Mouse (Mus musculus) kidney, postnatal 36 days (tissue): Measurements from ENCODE around the gene Mri1.

ENCODE experiments used
- DNase-seq, 2 experiments: peaks; one replicate each; pipeline ENCODE4 v3.0.0; 2021 to 2022; ENCODE audit warnings: mixed read lengths in 2 of 2

Mri1 gene

GRCm38 (mm10) chr8:84236410-84236997 is 20.6 kb downstream of the Mri1 start:
- DNase-seq = peak in 1 of 2 experiments; percentile 31

GRCm38 (mm10) chr8:84235746-84236409 is 21.2 kb downstream of the Mri1 start:
- peak in 1 of 2 experiments; percentile 20 for DNase-seq

DNA sequence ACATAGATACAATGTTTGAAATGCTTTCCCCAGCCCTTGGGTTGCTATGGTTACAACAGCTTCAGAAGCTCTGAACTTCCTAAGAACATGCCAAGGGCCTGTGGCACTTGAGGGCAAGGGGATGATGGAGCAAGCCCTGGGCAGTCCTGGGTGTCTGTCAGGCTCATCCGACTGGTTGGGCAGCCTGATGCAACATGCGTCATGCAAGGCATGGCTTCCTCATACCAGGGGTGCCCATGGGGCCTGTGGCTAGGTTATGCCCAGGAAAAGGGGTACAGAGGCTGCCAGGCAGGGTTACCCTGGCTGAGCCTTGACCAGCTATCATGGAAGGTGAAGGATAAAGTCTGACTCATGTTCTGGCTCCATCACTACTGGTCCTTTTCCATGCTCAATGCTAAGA is 24.1 kb downstream of the Mri1 start:
- no peak for DNase-seq

GRCm38 (mm10) chr8:84230735-84231134 is 26.4 kb downstream of the Mri1 start:
- DNase-seq = peak in 1 of 2 experiments; percentile 47

- DNase-seq = no peak
Measured at GRCm38 (mm10) chr8:84223322-84224029, 33.6 kb downstream of the Mri1 start.

DNA sequence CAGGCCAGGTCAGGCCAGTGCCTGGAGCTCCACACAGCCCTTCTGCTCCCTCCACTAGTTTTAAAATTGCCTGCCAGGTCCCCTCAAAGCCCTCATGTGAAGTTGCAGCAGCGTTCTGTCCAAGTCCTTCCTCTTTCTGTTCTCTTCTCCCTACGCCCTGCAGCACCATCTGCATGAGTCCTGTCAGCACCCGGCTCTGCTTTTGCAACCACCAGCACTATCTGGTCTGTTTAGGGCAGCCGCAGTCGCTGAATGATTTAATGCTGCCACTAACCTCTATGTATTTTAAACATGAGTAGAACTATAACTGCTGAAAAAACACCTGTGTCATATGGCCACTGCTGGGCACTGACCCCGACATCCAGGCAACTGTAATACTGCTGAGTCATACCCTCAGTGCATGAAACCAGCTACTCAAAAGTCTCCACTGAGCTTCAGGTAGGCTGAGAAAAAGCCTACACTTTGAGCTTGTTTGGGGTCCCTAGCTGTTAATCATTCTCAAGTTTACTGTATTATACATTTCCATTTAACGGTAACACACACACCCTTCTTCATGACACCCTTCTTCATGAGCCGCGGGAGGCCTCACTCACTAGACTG is 34.5 kb downstream of the Mri1 start:
- DNase-seq = no peak

DNA sequence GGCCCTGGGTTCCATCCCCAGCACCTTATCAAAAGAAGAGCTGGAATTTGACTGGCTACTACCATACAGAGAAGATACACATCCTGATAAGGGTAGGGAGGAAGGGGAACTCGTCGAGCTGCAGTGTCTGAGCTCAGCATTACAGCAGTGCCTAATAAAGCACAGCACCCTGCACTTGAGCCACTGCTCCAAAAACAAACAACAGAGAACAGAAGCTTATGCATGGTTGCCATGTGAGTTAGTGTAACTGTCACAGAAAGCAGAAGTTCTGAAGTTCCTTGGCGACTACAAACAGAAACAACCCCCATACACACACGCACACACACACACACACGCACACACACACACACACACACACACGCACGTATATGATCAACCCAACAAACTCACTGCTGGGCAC is 37.0 kb downstream of the Mri1 start:
- no peak for DNase-seq

DNA sequence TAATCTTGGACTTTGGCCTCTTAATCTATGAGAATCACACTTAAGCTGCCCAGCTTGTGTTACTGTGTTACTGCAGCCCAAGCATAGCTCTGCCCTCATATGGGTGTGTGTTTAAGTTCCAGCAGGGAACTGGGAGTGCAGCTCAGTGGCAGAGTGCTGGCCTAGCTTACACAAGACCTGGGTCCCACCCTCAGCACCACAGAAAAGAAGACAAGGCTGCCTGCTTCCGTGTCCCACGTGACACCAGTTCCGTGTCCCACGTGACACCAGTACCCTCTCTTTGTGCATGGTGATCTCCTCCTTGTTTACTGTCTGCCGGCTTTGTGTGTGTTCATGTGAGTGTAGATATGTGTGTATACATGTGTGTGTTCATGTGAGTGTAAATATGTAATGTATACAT is 39.0 kb downstream of the Mri1 start:
- DNase-seq = no peak

DNA sequence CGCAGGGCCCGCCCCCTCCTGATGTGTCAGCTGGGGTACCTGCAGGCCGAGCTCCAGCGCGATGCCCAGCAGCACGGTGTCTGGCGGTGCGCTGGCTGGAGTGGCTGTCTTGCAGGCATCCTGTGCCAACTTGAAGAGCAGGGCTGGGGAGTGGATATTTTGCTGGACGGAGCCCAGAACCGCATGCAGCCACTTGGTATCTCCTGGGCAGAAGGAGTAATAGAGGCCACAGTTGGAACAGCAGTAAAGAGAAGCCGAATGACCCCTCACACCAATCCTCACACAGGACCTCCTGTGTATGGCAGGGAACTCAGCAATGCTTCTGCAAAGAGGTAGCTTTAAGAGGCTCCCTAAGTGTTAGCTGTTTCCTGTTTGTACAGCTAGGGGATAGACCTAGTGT is 39.9 kb downstream of the Mri1 start:
- no peak for DNase-seq

- no peak for DNase-seq
Measured at GRCm38 (mm10) chr8:84213277-84213676, 43.8 kb downstream of the Mri1 start.

GRCm38 (mm10) chr8:84211881-84212563 is 45.1 kb downstream of the Mri1 start:
- DNase-seq = no peak

DNA sequence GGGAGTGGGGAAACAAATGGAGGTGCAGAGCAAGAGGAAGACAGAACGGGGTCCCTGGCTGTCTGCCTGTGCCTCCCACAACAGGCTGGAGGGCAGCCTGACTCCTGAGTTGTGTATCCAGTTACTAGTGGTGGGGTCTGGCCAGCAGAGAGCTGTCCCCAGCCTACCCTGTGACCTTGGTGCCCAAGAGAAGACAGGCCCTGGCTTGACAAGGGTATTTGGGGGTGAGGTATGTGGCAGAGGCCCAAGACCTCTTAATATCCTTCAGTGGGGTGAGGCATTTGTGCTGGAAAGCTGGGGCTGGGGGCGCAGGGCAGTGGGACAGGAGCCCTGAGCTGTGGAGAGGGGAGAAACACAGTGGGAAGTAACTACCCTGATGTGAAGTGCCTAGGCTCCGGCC is 45.9 kb downstream of the Mri1 start:
- no peak for DNase-seq

- DNase-seq = peak; percentile 70 to 91
Measured at GRCm38 (mm10) chr8:84210167-84210791, 46.8 kb downstream of the Mri1 start.

DNA sequence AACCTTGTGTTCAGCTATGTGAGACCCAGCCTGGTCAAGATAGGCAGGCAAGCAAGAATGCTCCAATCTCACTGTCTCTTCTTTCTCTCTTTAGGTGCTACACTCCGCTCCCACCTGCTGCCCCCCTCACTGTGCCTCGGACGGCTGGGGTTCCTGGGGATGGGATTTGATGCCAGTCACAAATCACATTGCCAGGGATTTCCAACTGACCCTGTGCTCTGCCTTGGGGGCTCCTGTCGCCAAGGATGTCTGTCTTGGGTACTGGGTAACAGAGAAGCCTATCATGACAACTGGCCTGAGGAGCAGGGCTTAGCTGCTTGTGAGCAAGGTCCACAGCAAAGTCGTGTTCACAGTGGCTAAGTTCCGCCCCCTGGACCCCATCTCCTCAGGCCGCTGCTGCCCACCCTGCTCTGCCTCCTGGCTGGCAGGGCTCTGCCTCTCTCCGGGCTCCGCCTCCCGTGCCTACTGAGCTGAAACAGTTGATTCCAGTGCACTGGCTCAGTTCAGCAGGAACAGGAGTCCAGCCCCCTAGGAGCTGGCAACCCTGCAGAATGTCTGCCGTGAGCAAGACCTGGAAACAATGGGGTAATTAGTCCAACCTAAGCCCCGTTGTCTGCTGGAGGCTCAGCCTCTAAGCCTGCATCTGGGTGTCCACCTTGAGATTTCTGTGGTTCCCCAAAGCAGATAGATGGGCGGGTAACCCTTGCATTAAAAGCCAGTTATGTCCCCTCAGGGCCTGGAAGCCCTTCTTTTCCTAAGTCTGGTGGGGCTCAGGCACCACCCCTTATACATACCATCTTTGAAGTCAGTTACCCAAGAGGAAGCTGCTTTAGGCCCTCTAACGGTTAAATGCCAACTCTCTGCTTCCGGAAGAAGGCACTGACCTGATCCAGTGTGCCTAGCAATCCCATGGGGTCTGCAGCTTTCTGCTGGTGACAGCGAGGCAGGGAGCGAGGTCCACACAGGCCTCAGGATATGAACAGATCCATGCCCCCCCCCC is 48.4 kb downstream of the Mri1 start:
- peak in 1 of 2 experiments; percentile 65 for DNase-seq

DNA sequence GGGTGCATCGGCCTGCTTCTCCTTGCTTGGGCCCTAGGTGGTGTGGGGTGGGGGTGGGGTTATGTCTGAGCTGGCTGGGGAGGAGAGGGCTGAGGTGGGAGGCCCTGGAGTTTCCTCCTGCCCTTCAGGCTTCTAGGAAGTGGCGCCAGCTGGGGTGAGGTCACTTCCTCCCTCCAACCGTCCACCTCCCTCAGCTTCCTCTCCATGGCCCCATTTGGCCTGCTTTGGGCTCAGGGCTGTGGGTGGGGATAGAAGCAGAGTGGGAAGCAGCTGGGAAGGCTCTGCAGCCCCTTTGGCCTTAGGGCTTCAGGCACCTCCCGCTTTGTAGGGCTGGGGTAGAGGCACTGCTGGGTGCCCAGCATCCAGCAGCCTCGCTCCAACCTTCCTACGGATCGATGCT is 49.3 kb downstream of the Mri1 start:
- peak; percentile 74 to 78 for DNase-seq

DNA sequence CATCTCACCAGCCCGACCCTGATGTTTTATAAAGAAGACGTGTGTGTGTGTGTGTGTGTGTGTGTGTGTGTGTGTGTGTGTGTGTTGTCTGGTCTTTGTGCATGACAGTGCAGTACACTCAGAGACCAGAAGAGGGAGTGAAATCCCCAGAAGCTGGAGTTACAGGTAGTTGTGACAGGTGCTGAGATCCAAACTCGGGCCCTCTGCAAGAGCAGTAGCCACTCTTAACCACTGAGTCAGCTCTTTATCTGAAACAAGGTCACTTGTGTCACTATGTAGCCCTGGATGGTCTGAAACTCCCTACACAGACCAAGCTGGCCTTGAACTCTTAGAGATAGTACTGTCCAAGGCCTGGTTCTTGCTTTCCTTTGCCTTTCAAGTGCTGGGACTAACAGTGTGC is 50.5 kb downstream of the Mri1 start:
- no peak for DNase-seq

DNA sequence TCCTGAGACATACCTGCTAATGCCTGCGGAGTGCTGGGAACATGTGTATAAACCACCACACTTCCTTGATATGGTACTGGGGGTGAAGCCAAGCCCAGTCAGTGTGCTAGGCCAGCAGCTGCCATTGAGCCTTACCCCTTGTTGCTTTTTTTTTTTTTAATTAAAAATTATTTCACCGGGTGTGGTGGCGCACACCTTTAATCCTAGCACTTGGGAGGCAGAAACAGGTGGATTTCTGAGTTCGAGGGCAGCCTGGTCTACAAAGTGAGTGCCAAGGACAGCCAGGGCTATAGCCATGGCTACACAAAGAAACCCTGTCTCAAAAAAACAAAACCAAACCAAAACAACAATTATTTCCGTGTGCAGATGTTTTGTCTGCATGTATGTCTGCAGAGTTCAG is 52.1 kb downstream of the Mri1 start:
- DNase-seq = no peak

- DNase-seq = peak; percentile 81 to 88
Measured at GRCm38 (mm10) chr8:84203975-84204772, 53.0 kb downstream of the Mri1 start.

DNA sequence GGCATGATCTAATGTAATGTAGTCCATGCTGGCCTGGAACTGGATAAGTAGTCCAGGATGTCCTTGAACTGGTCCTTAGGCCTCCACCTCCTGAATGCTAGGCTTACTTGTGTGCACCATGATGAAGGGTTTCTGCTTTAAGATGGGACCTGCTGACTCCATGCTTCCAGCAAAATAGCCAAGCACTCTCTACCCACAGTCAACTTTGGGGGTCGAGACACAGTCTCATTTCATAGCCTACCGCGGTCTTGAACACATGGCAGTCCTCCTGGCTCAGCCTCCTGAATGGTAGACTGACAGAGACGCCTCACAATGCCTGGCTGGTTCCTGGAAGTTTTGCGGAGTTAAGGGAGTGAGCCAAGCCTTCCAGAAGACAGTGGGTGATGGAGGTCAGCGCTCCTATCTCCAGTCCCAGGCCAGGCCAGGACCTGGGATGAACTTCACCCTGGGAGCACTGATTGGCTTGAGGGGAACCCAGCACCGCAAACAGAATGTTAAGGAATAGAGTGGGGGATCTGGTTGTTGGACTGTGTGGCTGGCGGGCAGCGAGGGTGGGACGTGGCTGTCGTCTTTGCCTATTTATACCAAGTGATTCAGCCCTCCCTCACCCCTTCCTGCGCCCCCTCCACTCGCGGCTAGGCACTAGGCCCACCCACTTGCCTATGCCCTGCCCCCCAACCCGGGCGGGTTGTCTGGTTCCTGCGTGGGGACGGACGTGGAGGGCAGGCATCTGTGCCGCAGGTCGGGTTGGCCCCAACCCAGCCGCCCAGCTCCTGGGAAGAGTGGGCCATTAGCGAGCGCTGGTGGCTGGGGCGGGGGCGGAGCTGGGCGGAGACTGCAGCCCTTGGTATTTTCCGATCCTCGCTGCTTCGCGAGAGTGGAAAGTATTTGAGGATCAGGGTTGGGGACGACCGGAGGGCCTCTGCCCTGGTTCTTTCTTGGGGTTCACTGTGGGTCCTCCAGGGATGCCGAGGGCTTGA is 53.9 kb downstream of the Mri1 start:
- DNase-seq = peak; percentile 89 to 92
